Mouse (Mus musculus) adrenal gland, postnatal 36 days (tissue): Measurements from ENCODE around the gene Gm4131. TPM values are rescaled to one million over a fixed set of nuclear protein-coding genes. Genes with fewer than 3 reads are reported as not detected.

Experiments used
- DNase-seq, 2 experiments: peaks; one replicate each; pipeline ENCODE4 v3.0.0; 2021; ENCODE audit warnings: mixed read lengths in 1 of 2
- total RNA-seq, 2 experiments: library from RNA; stranded (reverse); gene quantifications; 2 replicates each; pipeline ENCODE4 v1.2.3; 2021

The Gm4131 gene
- total RNA-seq, 2 experiments from 2014 or later = not detected

DNA sequence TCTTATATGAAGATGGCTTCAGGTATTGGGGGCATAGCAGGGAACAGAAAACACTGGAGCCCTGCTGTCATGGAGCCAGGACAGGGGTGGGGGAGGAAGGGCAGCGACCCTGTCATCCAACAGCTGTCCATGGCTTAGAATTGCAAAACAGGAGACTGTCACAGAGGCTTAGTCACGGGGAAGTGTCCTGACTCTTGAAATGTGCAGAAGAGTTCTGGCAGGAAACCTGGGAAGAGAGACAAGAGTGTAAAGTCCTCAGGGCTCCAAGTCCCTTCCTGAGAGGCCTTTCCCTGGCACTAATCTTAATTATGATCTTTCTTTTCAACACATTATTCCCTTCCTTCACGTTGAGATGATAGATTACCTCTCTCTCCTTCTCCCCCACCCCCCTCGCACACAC is 16.6 kb downstream of the Gm4131 start:
- DNase-seq = no peak

DNA sequence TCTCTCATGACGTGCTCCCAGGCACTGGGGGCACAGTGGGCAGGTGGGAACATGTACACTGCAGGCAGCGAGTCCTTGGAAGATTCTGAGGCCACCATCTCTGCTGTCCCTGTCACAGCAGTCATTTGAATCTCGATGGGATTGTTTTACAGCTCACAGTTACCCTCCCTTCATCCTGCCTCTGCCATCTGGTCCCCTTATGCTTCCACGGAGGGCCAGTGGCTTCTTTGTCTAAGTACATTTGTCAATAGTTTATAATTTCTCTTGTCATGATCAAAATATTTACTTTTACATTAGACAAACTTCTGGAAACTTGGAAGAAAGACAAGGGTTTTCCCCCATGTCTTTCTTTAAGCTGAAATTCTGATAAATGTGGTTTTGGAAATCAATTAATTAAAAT is 20.0 kb downstream of the Gm4131 start:
- DNase-seq = no peak

DNA sequence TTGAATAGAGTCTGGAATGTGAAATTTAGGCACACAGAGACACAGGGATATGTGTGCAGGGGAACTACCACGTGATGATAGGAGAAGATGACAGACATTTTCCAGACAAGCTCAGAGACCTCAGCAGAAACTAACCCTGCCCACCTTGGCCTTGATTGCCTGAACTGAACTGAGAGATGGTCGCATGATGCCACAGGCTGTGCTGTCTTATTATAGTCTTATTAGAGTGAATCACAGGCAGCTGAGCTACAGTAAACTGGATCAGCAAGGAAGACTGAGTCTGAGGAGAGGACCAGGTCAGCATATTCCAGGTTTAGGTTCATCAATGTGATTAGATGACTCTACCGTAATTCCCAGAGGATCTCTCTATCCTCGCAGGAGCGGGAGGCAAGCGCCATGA is 20.4 kb downstream of the Gm4131 start:
- DNase-seq = no peak

DNA sequence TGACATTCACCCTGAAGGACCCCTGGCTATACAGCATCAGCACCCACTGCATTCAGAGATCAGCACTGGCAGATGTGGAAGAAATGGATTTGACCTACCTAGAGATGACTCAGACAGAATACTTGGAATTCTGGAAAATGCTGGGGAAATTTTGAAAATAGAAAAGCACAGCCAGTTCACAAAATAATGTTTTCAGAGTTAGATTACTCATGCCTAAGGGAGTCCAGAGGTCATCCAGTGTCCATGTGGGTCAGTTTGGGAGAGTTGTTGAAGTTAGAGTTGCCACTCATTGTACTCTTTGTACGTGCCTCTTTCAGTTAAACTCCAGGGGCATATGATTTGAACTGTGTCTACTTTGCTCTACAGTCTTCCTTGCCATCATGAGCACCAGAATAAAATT is 25.0 kb downstream of the Gm4131 start:
- DNase-seq = no peak

DNA sequence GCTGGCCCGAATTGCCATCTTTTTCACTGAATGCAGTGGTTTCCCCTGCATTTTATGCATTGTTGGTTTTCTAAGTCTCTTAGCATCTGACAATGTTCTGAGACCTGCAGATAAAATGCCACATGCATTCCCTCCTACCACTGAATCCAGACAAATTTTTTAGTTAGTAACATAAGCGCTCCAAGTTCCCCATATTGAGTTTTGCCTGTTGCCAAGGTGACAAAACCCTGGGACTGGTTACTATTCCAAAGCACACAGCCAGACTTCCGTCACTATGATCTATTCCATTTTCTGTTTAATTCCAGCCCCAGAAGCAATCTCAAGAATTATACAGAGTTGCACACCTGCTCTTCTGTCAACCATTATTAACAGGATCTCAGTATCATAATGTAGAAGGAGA is 26.9 kb downstream of the Gm4131 start:
- DNase-seq = no peak

DNA sequence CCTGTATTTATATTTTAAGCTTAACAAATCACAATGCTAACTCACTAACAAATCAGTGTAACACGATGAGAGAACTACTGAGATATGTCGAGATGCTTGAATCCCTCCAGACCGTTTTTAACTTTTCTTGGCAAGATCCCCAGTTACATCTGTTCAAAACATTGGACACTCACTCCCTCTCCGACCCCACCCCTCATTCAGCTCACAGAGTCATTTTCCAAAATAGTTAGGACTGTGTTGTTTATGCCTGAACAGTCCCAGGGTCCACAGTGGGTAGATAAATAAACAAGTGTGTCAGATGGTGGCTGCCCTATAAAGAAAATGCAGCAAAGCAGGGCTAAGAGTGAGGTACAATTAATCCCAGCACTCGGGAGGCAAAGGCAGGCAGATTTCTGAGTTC is 29.7 kb downstream of the Gm4131 start:
- no peak for DNase-seq

DNA sequence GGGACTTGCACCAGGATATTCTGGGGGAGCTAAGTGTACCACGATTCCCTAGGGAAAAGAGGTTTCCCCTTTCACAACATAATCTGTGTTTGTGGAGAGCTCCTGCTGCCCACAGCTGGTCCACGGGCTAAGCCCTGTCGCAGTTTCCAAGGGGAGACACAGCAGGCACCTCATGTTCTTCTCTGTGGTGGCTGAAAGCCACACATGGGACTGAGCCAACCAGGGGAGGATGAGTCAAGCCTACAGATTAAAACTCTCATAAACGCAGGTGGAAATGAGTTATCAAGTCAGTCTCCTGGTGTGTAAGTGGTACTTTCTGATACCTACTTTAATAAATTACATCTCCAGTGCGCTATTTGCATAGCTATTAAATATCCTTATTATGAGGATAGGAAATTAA is 30.6 kb downstream of the Gm4131 start:
- no peak for DNase-seq

DNA sequence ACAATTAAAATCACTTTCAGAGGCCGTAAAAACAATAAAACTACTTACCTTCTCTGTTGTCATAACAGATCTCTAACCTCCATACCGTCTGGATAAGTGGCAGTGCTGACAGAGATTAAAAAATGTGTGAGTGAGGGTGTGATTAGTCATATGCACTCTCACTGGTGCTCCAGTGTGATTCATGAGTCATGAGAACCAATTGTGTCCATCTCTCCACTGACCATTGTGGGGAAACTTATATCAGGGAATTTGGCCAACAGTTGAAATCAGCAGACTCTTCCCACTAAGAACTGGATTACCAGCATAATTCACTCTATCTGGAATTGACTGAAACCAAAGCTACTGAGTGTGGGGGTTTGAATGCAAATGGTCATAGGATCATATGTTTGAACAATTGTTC is 35.8 kb downstream of the Gm4131 start:
- DNase-seq = no peak

DNA sequence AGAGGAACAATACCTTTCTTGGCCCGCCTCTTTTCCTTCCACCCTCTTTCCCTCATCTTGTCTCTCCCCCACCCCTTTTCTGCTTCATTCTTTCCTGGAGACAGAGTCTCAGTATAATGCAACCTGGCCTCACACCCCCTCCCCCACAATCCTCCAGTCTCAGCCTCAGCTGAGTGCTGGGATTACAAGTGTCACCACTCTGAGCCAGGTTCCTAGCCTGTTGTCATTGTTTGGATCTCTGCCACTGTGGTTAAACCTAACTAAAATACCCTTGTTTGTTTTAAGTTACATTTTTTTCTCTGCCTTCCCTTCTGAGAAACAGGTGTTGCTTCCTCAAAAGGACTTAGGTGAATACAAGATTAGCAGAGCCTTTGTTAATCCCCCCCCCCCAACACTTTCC is 53.9 kb downstream of the Gm4131 start:
- DNase-seq = no peak

DNA sequence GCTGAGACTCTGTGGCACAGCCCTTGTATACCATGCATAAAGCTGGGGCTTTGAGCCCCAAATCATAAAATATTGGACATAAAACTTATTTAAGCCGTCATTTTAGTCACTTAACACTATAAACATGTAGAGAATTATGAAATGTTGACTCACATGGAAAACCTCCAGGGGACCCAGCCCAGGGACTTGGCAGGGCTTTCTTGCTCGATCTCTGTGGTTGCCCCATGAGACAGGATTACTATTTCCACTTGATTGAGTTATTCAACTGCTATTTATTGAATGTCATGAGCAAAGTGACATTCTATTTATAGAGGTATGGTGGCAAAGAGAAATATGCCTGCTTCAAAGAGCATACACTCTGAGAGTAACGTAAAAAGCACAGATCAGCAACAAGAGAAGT is 57.4 kb downstream of the Gm4131 start:
- peak; percentile 14 to 25 for DNase-seq

DNA sequence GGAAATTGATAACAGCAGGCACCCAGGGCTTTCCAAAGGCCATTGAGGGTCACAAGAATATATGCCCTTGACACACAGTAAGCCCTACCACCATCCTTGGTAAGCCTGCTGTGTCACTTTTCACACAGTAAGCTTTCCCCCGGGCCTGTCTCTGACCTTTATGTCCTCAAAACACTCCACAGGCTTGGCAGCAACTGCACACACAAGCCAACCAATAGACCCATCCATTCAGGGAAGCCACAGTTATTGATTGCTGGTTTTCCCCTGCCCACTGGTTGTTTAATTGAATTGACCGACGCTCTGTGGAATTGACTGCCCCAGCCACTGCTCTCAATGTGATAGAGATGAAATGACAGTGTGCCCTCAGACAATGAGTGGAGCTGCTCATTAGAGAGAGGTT is 60.5 kb downstream of the Gm4131 start:
- DNase-seq = no peak

DNA sequence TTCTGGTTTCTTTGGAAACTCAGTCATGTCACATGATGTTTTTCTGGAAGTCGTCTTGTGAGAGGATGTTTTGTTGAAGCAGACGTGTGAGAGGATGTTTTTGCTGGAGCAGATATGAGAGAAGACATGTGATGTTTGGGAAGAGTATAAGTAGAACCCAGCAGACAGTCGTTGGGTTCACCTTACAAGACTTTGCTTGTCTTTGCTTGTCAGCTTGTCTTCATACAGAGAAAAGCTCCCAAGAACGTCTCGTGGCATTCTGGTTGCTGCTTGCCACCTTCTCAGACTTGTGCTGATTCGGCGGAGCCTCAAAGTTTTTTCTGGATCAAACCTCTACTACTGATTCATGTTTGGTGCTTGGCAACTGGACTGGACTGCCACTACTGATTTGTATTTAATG is 69.3 kb downstream of the Gm4131 start:
- DNase-seq = no peak

DNA sequence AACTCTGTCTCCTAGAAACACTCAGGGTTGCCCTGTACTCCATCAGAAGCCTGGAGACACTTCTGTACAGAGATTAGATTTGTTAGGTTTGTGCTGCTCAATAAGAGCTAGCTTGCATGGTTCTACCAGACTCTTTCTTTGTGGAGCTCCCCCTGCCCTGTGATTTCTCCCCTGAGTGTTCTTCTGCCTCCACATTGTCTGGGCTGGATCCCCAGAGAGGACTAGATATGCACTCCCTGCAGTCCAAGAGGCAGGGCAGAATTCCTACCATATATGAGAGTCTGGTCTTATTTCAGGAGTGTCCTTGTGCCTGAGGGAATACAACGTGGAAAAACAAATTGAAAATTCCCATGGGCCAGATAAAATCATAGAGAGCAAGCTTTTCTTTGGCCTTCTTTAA is 70.2 kb downstream of the Gm4131 start:
- no peak for DNase-seq

DNA sequence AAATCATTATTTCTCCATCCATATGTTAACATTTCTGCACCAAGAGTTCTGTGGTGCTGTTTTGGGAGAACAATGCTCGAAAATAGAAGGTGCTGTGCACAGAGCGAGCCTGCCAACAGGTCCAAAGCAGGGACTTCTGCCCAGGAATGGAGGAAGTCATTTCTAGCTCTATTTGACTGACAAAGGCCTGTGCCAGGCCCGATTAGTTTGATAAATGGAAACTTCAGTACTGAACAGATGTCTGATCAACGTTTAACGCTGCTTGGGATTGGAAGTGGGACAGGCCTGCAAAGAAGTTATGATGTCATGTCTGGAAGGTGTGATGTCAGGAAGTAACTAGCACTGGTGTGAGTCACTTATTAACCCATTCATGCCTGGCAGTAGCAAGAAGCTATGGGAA is 73.3 kb downstream of the Gm4131 start:
- no peak for DNase-seq

DNA sequence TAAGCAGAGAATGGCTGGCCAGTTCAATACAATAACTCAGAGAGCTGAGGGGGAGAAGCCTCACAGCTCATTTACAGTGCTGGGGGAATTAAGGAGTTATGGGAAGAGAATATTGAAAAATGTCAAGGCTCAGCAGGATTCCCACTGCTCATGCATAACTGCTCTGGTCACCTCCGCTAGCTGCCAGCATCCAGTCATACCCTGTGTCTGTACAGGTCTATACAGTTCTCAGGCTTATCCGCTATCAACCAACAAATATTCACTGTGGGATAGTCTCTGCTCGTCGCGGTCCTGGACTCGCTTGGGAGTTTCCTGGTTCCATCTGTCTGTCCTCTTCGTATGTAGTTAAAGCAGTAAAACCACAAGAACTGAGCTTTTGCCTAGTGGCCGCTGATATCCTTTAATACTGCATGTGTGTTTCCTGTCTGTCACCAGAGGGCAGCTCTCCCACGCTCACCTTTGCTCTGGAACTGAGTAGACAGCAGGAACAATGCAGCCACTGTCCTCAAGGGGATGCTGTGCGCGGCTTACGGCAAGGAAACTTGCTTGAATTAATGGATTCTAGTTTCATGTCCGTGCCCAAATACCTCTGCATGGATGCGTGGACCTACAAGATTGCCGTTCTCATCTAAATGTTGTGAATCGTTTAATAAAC is 74.4 kb downstream of the Gm4131 start:
- DNase-seq = peak; percentile 74 to 84

DNA sequence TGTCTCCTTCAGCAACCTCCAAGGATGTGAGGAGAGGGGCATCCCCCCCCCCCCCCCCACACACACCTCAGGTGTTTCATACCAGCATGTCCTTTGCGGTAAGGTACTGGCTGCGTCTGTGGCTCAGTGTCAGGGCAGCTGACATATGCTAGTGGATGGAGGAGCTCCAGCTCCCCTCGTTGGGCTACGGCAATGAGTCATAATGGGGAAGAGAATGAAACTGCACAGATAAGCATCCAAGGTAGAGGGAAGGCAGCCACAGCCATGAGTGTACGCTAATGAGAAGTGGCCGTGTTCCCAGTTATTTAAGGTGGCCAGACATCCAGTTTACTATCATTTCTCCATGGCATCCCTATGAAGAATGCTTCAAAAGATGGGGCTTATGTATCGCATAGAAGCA is 78.5 kb downstream of the Gm4131 start:
- no peak for DNase-seq

DNA sequence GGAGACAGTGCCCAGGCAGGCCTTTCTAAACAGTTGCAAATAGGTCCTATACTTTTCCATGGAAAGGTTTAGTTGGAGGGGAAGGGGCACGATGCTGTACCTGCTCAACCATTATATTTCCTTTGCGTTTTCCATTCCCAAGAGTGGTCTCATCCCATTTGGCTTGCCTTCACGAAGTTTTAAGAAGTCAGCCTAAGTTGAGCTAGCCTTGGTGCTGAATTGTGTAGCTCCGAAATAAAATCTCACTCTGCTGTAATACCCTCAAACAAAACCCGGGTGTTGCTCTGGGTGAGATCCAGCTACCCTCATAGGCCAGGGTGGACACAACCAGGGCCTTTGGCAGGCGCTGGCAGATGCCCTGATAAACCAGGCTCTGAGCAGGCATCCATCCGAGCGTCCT is 85.3 kb downstream of the Gm4131 start:
- DNase-seq = no peak

DNA sequence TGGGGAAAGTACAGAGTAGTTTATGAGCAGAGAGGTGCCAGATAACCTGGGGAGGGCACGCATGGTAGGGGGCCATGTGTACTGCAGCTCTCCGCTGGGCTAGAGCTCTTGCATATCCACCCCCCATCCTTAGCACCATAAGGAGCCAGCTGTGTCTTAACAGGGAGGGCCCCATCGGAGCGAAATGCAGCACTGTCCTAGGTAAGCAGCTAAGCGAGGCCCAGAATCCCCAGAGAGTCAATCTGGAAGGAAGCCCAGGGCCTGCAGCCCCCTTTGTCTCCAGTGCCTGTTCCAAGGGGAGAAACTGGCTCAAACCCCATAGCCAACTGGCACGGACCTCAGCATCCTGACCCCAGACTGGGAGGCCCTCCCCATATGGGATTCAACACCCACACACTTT is 87.3 kb downstream of the Gm4131 start:
- no peak for DNase-seq

DNA sequence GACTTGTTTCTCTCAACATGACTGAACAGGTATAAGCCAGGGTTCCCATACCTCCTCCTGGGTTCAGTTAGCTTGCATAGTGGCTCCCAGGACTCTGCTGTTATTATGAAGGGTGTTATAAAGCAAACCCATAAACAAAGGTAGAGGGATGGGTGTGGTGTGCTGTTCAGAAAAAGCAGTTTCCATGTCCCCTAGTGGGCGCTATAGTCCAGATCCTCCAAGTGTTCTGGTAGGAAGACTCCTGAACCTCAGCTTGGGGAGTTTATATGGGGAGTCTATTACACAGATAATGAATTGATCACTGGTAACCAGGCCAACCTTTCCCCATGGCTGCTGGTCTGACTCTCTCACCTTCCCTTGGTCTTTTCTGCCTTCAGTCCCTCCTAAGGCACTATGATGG is 92.2 kb downstream of the Gm4131 start:
- no peak for DNase-seq

DNA sequence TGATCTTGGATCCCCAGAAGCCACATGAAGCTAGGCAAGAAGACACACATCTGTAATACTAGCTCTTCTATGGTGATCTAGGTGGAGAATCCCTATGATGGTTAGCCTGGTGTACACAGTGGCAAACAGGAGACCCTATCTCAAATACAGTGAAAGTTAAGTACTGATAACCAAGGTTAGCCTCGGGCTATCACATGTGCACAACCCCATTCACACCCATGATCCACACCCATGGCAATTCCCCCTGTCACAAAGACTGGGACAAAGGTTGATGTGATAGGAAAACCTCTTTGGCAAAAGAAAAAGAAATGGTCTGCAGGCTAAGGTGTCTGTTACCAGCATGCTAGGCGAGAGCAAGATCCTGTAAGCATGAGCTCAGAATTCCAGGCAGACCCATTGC is 94.7 kb downstream of the Gm4131 start:
- DNase-seq = no peak

DNA sequence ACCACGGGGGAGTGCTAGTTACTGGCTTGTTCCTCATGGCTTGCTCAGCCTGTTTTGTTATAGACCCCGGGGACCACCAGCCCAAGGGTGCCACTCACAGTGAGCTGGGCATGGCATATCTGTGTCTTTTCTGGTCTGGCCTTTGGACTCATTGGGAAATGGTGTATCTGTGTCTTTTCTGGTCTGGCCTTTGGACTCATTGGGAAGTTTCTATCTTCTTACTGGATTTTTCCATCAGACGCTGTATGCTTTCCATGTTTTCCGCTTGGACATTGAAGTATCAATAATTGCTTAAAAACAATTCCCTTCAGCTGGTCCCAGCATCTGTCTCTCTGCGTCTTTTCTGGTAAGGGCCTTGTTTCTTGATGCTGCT is 98.0 kb downstream of the Gm4131 start:
- no peak for DNase-seq

DNA sequence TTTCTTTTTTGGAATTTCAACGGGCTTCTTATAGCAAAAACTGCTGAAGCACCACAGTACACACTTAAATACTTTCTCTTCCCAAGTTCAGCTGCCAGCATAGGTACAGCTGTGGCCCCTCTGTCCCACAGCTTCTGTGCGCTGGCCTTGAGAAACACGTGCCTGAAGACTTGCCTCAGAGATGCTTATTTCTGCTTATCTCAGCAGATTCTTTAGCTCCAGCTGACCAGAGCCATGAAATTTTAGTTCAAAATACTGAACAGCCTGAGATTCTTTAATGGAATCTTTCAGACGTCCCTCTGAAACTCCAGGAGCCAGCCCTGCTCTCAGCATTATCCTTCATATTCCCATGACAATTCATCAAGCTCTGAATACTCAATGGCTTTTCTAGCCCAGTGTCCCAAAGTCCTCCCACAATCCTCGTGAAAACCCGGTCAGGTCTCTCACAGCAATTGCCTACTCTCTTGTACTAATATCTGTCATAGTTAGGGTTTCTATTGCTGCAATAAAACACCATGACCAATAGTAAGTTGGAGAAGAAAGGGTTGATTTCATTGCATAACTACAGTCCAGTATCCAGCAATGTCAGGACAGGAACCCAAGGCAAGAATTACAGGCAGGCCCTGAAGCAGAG is 98.5 kb downstream of the Gm4131 start:
- DNase-seq = no peak

DNA sequence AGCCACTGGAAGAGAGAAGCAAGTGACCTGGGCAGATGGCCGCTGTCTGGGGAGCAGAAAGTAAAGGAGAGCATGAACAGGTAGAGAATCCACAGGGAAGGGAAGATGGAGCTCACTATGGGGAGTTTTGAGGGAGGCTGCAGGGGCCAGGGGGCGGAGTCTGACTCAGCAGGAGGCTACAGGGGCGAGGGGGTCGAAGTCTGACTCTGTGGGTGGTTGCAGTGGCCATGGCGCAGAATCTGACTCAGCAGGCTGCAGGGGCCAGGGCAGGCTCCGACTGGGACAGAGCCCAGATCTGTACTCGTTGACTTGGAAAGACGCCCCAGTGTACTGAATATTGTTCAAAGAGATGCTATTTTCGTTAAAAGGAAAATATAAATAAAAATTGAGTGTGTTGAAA is 101.8 kb downstream of the Gm4131 start:
- peak; percentile 53 to 68 for DNase-seq

DNA sequence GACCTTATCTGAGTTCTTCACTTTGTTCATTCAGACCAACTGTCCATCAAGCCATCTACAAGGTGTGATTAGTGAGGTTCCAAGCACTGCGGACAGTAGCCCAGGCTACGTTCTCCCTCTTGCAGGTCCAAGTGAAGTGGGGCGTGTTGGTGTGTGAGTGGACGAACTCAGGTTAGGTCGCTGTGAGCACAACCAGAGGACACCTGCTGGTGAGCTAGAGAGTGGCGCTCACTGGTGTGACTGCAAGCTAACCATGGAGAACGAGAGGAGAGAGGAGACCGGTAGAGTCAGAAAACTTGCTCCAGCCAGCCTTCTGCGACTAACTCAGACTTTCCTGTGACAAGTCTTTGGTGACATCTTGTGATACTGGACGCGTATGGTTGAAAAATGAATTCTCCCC is 107.2 kb downstream of the Gm4131 start:
- DNase-seq = no peak
